Mouse (Mus musculus) limb, embryonic 12.5 days (tissue): ENCODE results near the gene Unkl. TPM values are rescaled to one million over a fixed set of nuclear protein-coding genes. Genes with fewer than 3 reads are reported as not detected.

Experiments used
- microRNA-seq: library from miRNA; unstranded; fragments of <30 nt; microRNA quantifications from one replicate; pipeline ENCODE4, GENCODE M21; 2017
- polyA plus RNA-seq: library from polyadenylated mRNA; unstranded; fragments of >200 nt; fragmentation: Nextera tagmentation; extraction: Ambion mirVana; gene quantifications from 2 replicates; pipeline ENCODE4 v1.2.1, GENCODE M21; 2016

Unkl gene
- polyA plus RNA-seq, 1 experiment from 2014 or later, result 10.5 TPM

Small RNA genes lying within 50 kb of the gene (microRNA-seq; reads per million reads assigned to microRNA genes)
- gene Mir3547, result not detected

Other genes with a start within 250 kb of the Unkl start
- gene Jpt2, start 227.7 kb upstream of the Unkl start, polyA plus RNA-seq, result 265 and 277 TPM in 2 replicates
- gene Cramp1l, start 172.6 kb upstream of the Unkl start, polyA plus RNA-seq, result 9.4 and 12.1 TPM in 2 replicates
- 26.2 and 26.5 TPM in 2 replicates for gene Ift140, start 172.3 kb upstream of the Unkl start, polyA plus RNA-seq
- 11.0 and 12.0 TPM in 2 replicates for gene Tmem204, start 104.8 kb upstream of the Unkl start, polyA plus RNA-seq
- gene Telo2, start 72.4 kb upstream of the Unkl start, polyA plus RNA-seq, result 58.0 and 60.1 TPM in 2 replicates
- 0.31 and 0.42 TPM in 2 replicates for gene Ptx4, start 67.6 kb upstream of the Unkl start, polyA plus RNA-seq
- 24.6 and 26.0 TPM in 2 replicates for gene Clcn7, start 55.0 kb upstream of the Unkl start, polyA plus RNA-seq
- not detected in 2 replicates for gene Ccdc154, start 25.9 kb upstream of the Unkl start, polyA plus RNA-seq
- not detected in 2 replicates for gene Gm38655, start 12.9 kb upstream of the Unkl start, polyA plus RNA-seq
- 35.5 and 35.7 TPM in 2 replicates for gene BC003965, start 3.8 kb upstream of the Unkl start, polyA plus RNA-seq
- gene Gnptg, start 51.7 kb downstream of the Unkl start, polyA plus RNA-seq, result 30.4 and 34.0 TPM in 2 replicates
- 63.8 and 66.4 TPM in 2 replicates for gene Tsr3, start 51.8 kb downstream of the Unkl start, polyA plus RNA-seq
- gene Baiap3, start 68.0 kb downstream of the Unkl start, polyA plus RNA-seq, result 1.6 and 2.5 TPM in 2 replicates
- gene Ube2i, start 86.2 kb downstream of the Unkl start, polyA plus RNA-seq, result 811 and 887 TPM in 2 replicates
- not detected in 2 replicates for gene Prss34, start 110.0 kb downstream of the Unkl start, polyA plus RNA-seq
- gene Prss28, start 120.2 kb downstream of the Unkl start, polyA plus RNA-seq, result not detected in 2 replicates
- gene Prss29, start 130.3 kb downstream of the Unkl start, polyA plus RNA-seq, result not detected in 2 replicates
- not detected in 2 replicates for gene Tpsab1, start 157.2 kb downstream of the Unkl start, polyA plus RNA-seq
- gene Tpsb2, start 177.9 kb downstream of the Unkl start, polyA plus RNA-seq, result not detected in 2 replicates
- 0.70 TPM in 1 of 2 replicates, not detected in the other for gene Tpsg1, start 180.9 kb downstream of the Unkl start, polyA plus RNA-seq
- gene Cacna1h, start 245.4 kb downstream of the Unkl start, polyA plus RNA-seq, result 10.1 and 11.6 TPM in 2 replicates